Mouse (Mus musculus) monocyte, adult 5-6 weeks (primary cell): ENCODE results near the gene Lsm10. TPM values are rescaled to one million over a fixed set of nuclear protein-coding genes. Genes with fewer than 3 reads are reported as not detected.

Experiments used
- total RNA-seq: library from RNA; stranded (forward); fragments of 200-1000, 200-491, 200-594 nt; gene quantifications from 3 replicates; pipeline ENCODE4 v1.2.3, GENCODE M21; 2017

Lsm10 gene
- total RNA-seq, 1 experiment from 2014 or later, result 14.4 TPM

Other genes with a start within 250 kb of the Lsm10 start
- 57.1 to 78.5 TPM (median 70.8 TPM) in 3 replicates for gene Csf3r, start 72.1 kb upstream of the Lsm10 start, total RNA-seq
- 20.1 to 47.3 TPM (median 29.8 TPM) in 3 replicates for gene Mrps15, start 49.7 kb upstream of the Lsm10 start, total RNA-seq
- gene Oscp1, start 38.1 kb upstream of the Lsm10 start, total RNA-seq, result 0.10 to 0.21 TPM (median 0.19 TPM) in 3 replicates
- 37.1 to 68.5 TPM (median 61.2 TPM) in 3 replicates for gene Stk40, start 7.3 kb downstream of the Lsm10 start, total RNA-seq
- 1.2 to 2.6 TPM (median 2.5 TPM) in 3 replicates for gene Eva1b, start 51.1 kb downstream of the Lsm10 start, total RNA-seq
- gene Sh3d21, start 66.9 kb downstream of the Lsm10 start, total RNA-seq, result 0.19 to 1.3 TPM in 2 of 3 replicates, not detected in the other
- 431 to 662 TPM (median 493 TPM) in 3 replicates for gene Thrap3, start 106.1 kb downstream of the Lsm10 start, total RNA-seq
- 103 to 151 TPM (median 107 TPM) in 3 replicates for gene Map7d1, start 159.7 kb downstream of the Lsm10 start, total RNA-seq
- gene Trappc3, start 165.7 kb downstream of the Lsm10 start, total RNA-seq, result 46.3 to 53.6 TPM (median 51.4 TPM) in 3 replicates
- 1.5 to 3.7 TPM (median 1.8 TPM) in 3 replicates for gene Col8a2, start 190.2 kb downstream of the Lsm10 start, total RNA-seq
- 15.0 to 25.8 TPM (median 21.0 TPM) in 3 replicates for gene Adprhl2, start 225.1 kb downstream of the Lsm10 start, total RNA-seq
- not detected in 3 replicates for gene Tekt2, start 229.1 kb downstream of the Lsm10 start, total RNA-seq